Mouse (Mus musculus) regulatory T cell (primary cell): ENCODE data around the gene Klhdc9.

Source experiments
- in situ Hi-C: fragments of 300-600 bp; cut with MboI, MseI; formaldehyde crosslinking; loops from one replicate; pipeline ENCODE4 v1.15.1; 2025; ENCODE audit warnings: high pct_unique_total_duplicates

Gene Klhdc9

GRCm38 (mm10) chr1:171358421-171358820, 2.2 kb downstream of the Klhdc9 start:
- in situ Hi-C loops: no loop called here

DNA sequence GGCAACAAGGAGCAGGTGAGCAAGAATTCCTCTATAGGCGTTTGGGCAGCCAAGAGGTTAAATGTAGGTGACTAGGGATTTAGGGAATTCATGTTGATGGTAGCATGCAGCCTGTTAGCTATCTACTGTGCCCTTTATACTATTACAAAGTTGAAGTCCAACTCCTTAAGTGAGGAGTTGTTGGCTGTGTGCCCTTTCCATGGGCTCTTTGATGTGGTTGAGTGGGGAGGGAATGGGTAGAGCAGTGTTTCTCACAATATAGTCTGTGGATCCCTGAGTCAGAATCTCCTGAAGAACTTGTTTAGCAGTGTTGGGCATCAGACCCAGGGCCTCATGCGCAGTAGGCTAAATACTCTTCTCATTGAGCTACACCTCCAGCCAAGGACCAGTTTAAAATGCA, 3.8 kb downstream of the Klhdc9 start:
- in situ Hi-C loops: no loop called here

GRCm38 (mm10) chr1:171355812-171356340, 4.7 kb downstream of the Klhdc9 start:
- in situ Hi-C loops: no loop called here

DNA sequence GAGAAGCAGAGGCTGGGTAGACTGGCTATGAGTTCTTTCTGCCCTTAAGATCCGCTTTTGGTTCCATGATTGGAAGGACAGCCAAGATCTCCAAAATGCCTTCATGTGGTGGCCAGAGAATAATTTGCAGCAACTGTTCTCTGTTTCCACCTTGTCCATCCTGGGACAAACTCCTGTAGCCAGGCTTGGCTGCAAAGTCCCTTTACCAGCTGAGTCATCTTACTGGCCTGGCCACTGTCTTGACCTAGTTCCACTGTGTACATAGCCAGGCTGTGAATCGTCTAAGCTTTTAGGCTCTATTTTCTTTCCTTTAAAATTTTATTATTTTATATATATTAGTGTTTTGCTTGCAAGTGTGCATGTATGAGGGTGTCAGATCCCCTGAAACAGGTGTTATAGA, 11.4 kb downstream of the Klhdc9 start:
- in situ Hi-C loops: no loop called here

DNA sequence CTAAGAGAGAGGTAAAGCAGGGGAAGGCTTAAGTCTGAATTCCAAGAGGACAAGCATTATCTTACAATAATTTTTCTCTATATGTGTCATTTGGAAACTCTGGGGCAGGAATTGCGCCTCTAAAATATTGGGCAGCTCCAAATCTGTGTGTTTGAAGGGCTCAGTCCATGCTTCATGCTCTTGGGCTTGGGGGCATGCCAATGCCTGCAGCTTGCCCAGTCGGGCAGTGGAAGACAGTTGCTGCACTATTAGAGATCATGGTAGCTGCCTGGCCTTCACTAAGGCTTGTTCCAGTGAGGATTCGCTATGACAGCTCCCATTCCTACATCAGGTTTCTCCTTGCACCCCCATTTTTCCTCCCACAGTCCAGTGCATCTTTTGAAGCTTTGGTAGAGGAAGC, 11.9 kb downstream of the Klhdc9 start:
- in situ Hi-C loops: no loop called here

- in situ Hi-C loops: no loop called here
These were observed 14.5 kb downstream of the Klhdc9 start for GRCm38 (mm10) chr1:171346095-171346450.

- in situ Hi-C loops: no loop called here
These were observed 15.1 kb downstream of the Klhdc9 start, which contains the start of the genes Nit1 and Pfdn2 for GRCm38 (mm10) chr1:171345225-171346094. Nit1 (minus strand) TSS chr1:171345646. Pfdn2 (plus strand) TSS chr1:171345670.

DNA sequence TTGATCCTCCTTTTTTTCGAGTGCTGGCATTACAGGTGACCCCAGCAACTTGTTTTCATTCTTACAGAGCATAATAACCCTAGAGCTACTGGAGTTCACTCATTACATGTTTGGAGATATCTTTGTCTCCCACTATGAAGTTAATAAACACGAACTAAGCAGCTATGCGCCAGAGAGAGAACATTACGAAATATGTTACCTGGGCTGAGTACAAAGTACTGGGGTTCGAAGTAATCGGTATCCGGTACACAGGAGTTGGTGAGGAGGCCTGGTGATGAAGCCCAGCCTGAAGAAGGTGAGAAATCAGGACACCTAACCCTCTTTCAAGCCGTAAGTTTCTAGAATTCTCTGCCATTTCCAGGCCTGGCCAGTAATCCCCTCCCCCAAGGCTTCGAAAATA, 15.9 kb downstream of the Klhdc9 start:
- in situ Hi-C loops: no loop called here

DNA sequence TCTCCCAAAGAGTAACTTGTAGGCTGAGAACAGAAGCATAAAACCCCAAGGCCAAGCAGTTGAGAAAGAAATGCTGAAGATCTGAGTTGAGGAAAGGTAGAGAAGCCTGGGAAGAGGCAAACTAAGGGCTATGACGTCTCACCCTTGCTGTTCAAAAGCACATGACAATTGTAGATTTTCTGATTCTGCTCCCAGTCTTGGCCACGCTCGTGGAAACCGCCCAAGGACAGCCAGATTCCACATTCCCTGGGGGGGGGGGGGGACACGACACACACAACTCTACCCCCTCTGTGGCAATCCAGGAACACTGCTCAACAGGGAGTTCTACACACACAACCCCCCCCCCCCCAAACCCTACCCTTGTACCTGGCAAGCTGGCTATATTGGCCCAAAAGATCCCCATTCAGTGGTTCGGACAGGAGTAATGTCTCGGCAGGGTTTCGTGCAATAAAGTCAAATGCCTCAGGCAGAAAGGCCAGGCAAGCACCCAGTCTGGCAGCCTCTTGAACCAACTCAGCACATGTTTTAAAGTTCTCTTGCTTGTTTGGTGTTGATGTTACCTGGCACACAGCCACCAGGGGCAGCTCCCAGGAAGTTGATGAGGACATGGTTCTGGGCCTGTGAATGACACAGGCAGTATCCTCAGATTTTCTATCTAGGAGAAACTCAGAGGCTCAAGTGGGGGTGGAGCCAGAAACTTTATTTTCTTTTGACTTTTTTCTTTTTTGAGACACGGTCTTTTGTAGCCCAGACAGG, 16.5 kb downstream of the Klhdc9 start:
- in situ Hi-C loops: no loop called here

GRCm38 (mm10) chr1:171342262-171343207, 18.1 kb downstream of the Klhdc9 start:
- in situ Hi-C loops: no loop called here

GRCm38 (mm10) chr1:171330216-171330560, 30.4 kb downstream of the Klhdc9 start:
- in situ Hi-C loops: no loop called here

DNA sequence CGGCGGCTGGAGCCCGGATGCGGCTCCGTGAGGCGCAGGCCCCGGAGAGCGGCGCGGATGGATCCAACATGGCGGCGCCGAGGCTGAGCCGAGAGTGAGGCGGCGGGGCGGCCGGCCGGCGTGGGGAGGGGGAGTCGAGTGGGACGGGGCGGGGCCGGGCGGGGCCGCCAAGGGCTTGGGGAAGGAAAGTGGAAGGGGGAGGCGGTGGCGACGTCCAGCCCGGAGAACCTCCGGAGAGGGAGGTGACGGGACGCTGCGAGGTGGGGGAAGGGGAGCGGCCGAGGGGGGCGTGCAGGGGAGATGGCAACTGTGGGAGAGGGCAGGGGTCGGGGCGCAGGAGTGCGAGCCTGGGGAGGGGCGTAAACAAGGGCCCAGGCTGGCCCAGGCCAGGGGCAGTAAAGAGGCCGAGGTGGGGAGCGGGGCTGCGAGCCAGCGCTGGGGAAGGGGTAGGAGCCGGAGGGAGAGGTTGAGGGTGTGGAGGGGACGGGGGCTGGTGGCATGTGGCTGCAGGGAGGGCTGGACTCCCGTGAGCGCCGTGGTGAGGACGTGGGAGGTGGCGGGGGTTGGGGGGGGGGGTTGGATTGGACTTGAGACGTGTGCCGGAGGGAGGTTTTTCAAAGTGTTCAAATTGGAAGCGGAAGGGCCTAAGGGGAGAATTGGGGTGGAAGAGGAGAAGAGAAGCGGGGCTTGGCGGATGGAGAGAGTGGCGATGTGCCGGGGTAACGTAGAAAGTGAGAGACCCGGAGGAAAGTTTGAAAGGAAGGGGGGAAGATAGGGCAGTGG, 31.0 kb downstream of the Klhdc9 start:
- in situ Hi-C loops: loop anchor here (5.0 kb wide), 1 partner anchor 58 kb away; the partner anchor contains the start of gene Arhgap30

GRCm38 (mm10) chr1:171328839-171329432, 31.7 kb downstream of the Klhdc9 start, which contains the start of gene Dedd:
Dedd (plus strand) TSS chr1:171329145.
- in situ Hi-C loops: loop anchor here (5.0 kb wide), 1 partner anchor 58 kb away; the partner anchor contains the start of gene Arhgap30

- in situ Hi-C loops: loop anchor here (5.0 kb wide), 1 partner anchor 59 kb away; the partner anchor contains the start of gene Arhgap30
These were observed 32.4 kb downstream of the Klhdc9 start for GRCm38 (mm10) chr1:171328244-171328643.

DNA sequence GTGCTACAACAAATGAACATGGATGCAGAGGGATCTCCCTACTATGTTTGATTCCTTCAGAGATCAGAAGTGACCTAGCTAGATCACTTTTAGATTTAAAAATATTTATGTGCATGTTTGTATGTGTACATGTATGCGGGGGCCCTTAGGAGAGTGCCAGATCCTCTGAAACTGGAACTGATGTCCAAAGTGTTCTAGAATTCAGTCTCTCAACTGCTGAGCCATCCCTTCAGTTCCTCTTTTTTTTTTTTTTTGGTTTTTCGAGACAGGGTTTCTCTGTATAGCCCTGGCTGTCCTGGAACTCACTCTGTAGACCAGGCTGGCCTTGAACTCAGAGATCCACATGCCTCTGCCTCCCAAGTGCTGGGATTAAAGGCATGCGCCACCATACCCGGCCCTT, 34.0 kb downstream of the Klhdc9 start:
- in situ Hi-C loops: loop anchor here (5.0 kb wide), 1 partner anchor 61 kb away; the partner anchor contains the start of gene Arhgap30

DNA sequence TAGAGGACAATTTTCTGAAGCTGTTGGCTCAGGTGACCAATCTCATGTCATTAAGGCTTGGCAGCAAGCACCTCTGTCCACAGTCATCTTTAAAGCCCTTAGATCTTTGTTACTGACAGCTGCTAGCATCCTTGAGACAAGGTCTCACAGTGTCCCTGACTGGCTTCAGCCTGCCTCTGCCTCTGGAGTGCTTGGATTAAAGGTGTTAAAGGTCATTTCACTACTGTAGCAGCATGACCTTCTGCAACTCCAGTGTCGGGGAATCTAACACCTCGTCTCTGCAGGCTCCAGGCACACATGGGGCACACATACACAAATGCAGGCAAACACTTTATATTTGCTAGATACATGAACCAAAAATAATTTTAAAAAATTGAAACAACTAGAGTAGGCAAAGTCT, 35.0 kb downstream of the Klhdc9 start:
- in situ Hi-C loops: loop anchor here (5.0 kb wide), 1 partner anchor 62 kb away; the partner anchor contains the start of gene Arhgap30

- in situ Hi-C loops: no loop called here
These were observed 38.6 kb downstream of the Klhdc9 start for GRCm38 (mm10) chr1:171322012-171322411.

DNA sequence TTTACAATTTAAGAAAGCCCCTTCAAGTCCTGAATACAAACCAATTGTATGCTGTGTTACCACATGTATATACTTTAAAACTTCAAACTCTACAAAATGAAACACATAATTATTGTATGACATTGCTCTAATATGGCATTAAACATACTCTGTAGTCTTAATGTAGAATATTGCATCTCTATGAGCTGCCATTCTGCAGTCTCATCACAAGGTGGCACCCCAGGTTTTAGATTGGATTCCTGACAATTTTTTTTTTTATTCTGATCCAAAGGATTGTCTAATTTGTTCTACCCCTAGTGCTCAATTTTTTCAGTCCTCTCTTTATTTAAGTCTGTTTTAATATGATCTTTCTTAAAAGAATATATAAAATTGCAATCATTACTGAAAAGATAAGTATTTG, 39.2 kb downstream of the Klhdc9 start:
- in situ Hi-C loops: no loop called here

GRCm38 (mm10) chr1:171320151-171320550, 40.4 kb downstream of the Klhdc9 start:
- in situ Hi-C loops: no loop called here

GRCm38 (mm10) chr1:171319748-171320147, 40.9 kb downstream of the Klhdc9 start:
- in situ Hi-C loops: no loop called here
